Mouse (Mus musculus): ENCODE results near the gene Mdga1.

DNA sequence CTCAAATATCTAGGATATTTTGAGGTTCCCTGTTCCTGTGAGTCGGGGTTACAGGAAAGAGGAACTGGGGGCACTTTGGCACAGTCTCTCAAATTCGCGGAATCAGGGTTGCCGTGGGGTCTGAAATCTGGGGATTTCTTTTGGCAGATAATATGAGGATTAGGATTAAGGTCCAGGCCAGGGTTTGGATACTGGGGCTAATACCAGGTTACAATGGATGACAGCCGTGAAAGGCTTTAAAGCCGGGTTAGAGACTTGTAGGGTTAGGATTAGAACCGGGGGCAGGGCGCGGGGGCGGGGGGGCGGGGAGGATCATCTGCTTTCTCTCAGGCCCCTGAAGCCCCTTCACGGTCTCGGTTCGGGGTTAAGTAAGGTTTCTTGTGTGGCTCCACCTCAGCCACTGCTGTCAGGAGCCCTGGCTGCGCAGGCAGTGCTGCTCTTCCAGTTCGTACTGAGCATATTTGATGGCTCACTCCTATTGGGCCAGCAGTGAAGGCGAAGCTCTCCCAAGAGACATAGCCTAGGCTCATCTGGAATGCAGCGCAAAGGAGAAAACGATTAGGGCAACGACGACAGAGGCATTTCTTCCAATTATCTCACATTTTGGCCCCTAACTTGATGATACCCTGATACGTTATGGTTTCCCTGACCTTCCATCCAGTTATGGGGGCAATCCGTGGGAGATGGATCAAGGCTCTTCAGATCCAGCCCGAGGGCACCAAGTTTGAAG, 28.8 kb upstream of the Mdga1 start:
- no peak for TF ChIP-seq CTCF (IDR thresholded peaks at IDR 0.05; ENCODE audit: borderline replicate concordance, insufficient read depth, low read depth, low read length)
- no peak for TF ChIP-seq POLR2A (IDR thresholded peaks at IDR 0.05; ENCODE audit: borderline replicate concordance, insufficient read depth, low read length)
